Mouse (Mus musculus) lung, adult 2 months (tissue): ENCODE measurements at regions not wholly inside any gene's neighbourhood (a gene's known extent, or its start where the extent isn't known, plus 50 kb on each side); places are given as distances from the start of the nearest gene placed in this dataset.

ENCODE experiments used
- DNase-seq: peaks from one replicate; pipeline ENCODE4 v3.0.0; 2022
- H3K4me1 ChIP-seq: fragments of 200-500 bp; 2 replicates; pipeline ENCODE4 v1.6.1; 2011; ENCODE audit warnings: low read length; ENCODE audit not compliant: control insufficient read depth, insufficient read depth
- H3K4me3 ChIP-seq: fragments of 200-500 bp; replicated peaks from 2 replicates; pipeline ENCODE3; 2011; ENCODE audit warnings: low read depth, mild to moderate bottlenecking, control low read depth, low read length; ENCODE audit errors: extremely low read depth
- CTCF ChIP-seq: fragments of 200-500 bp; IDR thresholded peaks from 2 replicates; pipeline ENCODE4 v1.5.1; 2011; ENCODE audit warnings: mild to moderate bottlenecking, low read length, control low read depth; ENCODE audit not compliant: insufficient read depth
- POLR2A ChIP-seq: fragments of 200-500 bp; IDR thresholded peaks from 2 replicates; pipeline ENCODE4 v1.6.1; 2011; ENCODE audit warnings: low read depth, mild to moderate bottlenecking, control low read depth, low read length, borderline replicate concordance; ENCODE audit errors: extremely low read depth
- WGBS: fragments of 180-500 bp; shearing (Covaris S2); methylation state at CpG from one replicate; pipeline ENCODE4 v1.1.7; 2018; 5-methylcytosine and 5-hydroxymethylcytosine counted together

DNA sequence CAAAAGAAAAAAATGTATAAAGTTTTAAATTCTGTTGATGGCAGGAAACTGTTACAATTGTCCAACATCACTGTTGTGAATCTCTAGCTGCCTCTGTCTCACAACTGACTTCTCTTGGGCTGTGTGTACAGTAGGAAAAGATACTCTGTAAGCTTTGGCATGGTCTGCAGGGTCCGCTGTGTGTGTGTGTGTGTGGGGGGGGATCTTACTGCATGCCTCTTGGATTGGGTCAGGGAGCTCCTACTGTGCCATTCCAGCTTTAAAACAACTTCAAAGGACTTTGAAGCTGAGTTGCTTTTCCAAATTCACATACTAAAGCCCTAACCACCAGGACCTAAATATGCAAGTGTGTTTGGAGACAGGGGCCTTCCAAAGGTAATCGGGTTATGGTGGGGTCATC lies 163.7 kb downstream of the Kit start:
- H3K4me1 ChIP-seq, result no peaks in the 10 kb centered on the region
- TF ChIP-seq CTCF (no peak), POLR2A (no peak)
- no peak overlapping the region for H3K4me3 ChIP-seq
- WGBS, result 86% methylated on average over 2 of the region's 2 CpGs
- DNase-seq, result no peak

DNA sequence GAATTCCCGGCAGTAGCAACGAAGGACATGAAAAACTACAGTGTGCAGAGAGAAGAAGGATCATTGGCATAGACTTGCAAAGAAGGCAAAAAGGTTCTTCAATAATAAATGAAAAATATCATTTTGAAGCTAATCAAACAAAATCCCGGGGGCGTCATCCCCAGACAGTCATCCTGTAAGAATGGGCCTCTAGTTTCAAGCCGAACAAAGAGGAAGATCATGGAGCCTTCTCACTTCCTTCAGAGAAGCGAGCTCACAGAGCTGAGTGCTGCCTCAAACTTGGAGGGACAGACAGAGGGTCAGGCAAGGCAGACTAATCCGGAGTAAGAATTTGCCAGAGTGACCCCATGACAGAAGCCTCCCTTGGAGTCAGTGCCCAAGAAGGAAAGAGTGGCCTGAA lies 163.0 kb downstream of the Kit start:
- Histone ChIP-seq H3K4me3 (no peak overlapping the region), H3K4me1 (no peaks in the 10 kb centered on the region)
- TF ChIP-seq CTCF (no peak), POLR2A (no peak)
- no peak for DNase-seq
- WGBS, result 90% methylated on average over 7 of the region's 7 CpGs

DNA sequence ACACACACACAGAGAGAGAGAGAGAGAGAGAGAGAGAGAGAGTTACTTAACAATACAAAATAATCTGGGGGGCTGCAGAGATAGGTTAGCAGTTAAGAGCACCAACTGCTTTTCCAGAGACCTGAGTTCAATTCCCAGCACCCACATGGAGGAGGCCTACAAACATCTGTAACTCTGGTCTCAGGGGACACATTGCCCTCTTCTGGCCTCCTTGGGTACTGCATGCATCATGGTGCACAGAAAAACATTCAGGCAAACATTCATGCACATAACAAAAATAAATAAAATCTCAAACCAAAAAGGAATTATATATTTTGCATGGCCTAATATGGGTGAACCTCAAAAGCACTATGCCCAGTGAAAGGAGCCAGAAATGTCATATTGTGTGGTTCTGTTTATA lies 161.6 kb downstream of the Kit start:
- TF ChIP-seq CTCF, result no peak
- TF ChIP-seq POLR2A, result no peak
- no peak for DNase-seq
- no peak overlapping the region for H3K4me3 ChIP-seq

DNA sequence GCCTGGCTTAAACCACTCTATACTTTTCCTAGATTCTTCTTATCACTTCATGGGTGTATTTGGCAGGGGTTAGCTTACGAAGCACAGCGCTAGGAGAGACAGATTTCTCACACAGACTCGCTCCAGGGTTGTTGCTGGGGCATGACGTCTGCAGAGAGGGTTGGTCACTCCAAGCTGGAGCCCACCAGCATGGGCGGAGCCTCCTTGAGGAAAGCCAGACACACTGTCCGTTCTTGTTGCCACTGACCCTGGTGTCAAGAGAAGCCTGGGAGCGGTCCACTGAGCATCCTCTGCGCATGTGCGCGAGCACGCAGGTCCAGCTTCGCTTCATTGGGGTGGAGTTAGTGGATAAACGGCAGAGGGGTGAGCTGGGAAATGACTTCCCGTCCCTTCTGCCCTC lies 159.8 kb downstream of the Kit start:
- no peak for TF ChIP-seq CTCF
- no peak for TF ChIP-seq POLR2A
- H3K4me3 ChIP-seq, result no peak overlapping the region

More for the DNA sequence above, 161.6 kb downstream of the Kit start:
- H3K4me1 ChIP-seq, result no peaks in the 10 kb centered on the region

DNA sequence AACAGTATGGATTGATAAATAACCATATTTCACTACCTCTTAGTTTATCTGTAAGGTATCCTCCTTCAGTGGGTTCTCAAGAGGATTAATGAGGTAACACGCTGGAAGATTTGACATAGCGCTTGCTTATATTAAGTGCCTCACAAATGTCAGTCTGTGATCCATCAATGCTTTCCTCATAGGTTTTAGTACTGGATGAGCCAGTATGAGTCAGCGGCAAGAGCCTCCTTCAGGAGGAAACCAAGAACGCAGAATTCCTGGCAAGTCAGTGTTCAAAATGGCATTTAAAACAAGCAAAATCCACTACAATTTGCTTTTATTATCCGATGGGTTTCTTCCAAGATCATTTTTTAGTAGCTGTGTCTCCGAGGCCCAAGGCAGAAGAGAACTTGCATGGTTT lies 159.3 kb downstream of the Kit start:
- Histone ChIP-seq H3K4me3 (no peak overlapping the region), H3K4me1 (no peaks in the 10 kb centered on the region)
- 88% methylated on average over 6 of the region's 6 CpGs for WGBS
- no peak for TF ChIP-seq CTCF
- DNase-seq, result no peak

More for the DNA sequence above, 159.8 kb downstream of the Kit start:
- no peak for DNase-seq
- 87% methylated on average over 14 of the region's 14 CpGs for WGBS
- H3K4me1 ChIP-seq, result no peaks in the 10 kb centered on the region

DNA sequence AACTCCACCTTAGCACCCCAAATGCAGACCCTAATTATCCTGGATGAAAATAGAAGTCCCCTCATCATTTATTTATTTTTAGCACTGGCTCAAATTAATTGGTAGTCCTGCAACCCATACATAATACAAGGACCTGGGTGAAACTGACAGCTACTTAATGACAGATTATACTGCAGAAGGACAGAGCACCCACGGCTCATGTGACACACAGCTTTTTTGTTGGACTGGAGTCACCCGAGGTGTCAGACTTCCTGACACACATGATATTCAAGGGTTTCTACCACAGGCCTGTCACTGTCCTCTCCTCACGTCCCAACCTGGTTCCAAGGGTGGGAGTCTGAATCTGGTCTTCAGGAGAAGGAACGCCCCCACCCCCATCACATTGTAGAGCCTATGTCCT lies 156.5 kb downstream of the Kit start:
- TF ChIP-seq CTCF, result no peak
- no peak for TF ChIP-seq POLR2A
- DNase-seq, result no peak
- 73% methylated on average over 4 of the region's 4 CpGs for WGBS
- no peaks in the 10 kb centered on the region for H3K4me1 ChIP-seq
- H3K4me3 ChIP-seq, result no peak overlapping the region

DNA sequence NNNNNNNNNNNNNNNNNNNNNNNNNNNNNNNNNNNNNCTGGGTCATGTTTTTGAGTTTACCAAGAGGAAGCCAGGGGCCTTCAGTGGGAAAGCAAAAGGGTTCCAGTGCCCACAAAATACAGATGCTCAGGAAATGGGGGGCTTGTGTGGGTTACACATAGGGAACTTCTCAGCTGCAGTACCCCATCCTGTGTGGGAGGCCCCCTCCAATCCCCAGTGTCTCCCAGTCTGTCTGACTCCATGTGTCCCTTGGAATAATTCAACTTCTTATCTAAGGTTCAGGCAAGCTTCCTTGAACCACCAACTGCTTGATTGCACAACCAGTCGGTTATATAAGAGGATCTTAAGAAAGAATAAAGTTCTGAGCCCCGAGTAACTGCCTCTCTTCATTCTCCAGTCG lies 156.0 kb downstream of the Kit start:
- H3K4me3 ChIP-seq, result no peak overlapping the region
- DNase-seq, result no peak
- H3K4me1 ChIP-seq, result no peaks in the 10 kb centered on the region
- TF ChIP-seq POLR2A, result no peak
- no peak for TF ChIP-seq CTCF
- 40% methylated on average over 3 of the region's 3 CpGs for WGBS

DNA sequence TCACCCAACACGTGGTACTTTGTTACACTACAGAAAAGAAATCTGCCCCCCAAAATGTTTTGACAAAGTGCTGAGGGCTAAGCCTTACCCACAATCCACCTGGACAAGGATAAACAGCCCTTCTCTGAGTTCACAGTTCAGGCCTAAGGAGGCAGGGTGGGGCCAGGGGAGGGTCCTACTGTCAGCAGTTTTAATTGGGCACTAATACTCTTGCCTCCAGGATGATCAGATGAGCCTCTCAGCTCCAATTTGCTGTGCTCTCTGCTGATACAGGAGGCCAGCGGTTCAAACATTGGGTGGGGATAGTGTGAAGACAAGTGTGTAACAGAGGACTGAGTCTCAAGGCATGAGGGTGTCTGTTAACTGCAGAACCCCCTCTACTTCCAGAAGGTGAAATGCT lies 146.6 kb downstream of the Kit start:
- 71% methylated on average over 2 of the region's 2 CpGs for WGBS
- DNase-seq, result no peak
- H3K4me1 ChIP-seq, result no peaks in the 10 kb centered on the region
- no peak overlapping the region for H3K4me3 ChIP-seq
- TF ChIP-seq CTCF (no peak), POLR2A (no peak)

DNA sequence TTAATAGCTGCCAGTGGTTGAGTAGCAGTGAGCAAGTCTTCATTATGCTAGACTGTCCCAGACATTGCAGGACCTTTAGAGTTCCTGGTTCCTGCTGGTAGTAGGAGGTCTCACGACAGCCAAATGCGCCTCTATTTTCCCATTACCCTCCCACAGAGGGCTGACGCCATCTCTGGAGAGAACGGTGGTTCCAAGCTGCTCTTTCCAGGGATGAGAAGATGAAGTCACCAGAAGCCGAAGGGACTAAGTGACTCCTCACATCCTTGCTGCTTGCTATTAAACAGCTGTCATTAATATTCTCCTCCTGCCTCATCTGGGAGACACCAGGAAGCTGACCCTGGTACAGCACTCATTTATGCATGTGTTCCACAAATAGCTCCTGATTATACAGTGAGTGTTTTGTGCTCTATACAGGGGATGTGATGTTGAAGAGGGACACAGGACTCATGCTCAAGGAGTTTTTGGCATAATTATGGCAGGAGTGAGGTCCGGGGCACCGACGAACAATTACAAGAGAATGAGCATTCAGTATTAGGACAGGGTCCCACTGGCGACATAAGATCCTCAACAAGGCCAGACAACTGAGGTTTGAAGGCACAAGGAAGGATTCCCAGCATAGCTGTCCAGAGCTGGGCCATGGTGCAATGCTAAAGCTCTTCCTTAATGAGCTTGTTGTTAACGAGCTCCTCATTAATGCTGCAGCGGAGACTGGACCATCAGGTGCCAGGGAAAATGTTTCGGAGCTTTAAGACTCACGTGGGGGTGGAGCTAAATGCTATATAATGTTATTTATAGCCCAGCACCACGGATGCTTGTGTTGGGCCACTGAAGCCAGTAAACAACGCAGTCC lies 145.6 kb downstream of the Kit start:
- WGBS, result 85% methylated on average over 15 of the region's 15 CpGs
- Histone ChIP-seq H3K4me1 (no peaks in the 10 kb centered on the region), H3K4me3 (no peak overlapping the region)
- TF ChIP-seq POLR2A, result no peak
- DNase-seq, result no peak

DNA sequence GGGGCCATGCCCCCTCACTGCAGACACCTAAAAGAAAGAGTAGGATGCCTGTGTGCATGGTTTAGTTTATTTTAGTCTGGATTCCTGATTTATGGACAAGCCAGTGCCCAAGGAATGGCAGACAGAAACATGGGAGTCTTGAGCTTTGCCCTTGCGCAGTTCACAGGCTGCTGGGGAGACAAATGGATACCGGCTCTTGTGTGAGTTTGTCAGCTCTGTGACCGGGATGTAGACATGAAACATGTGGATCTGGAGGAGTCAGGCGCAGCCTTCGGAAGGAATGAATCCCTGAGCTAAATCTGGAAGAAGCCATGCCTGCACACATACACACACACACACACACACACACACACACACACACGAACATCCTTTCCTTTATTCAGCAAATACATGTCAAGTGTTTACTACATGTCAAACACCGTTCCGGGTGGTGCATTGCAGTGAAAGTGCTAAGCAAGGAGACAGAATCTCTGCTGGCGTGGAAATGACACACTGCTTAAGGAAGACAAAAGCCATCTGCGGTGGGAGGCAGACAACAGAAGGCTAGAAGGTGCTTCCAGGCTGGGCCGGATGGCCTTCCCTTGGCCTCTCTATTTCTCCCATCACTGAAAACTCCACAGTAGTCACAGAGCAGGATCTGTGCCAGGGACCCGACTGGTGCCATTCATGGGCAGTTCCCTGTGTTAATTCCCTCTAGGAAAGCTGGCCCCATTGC lies 144.0 kb downstream of the Kit start:
- H3K4me1 ChIP-seq, result no peaks in the 10 kb centered on the region
- DNase-seq, result no peak
- TF ChIP-seq POLR2A (no peak), CTCF (no peak)
- WGBS, result 62% methylated on average over 12 of the region's 12 CpGs
- H3K4me3 ChIP-seq, result no peak overlapping the region
